Mouse (Mus musculus) left cerebral cortex, adult 8-10 months (tissue): Measurements from ENCODE around the gene Plekhh3. TPM values are rescaled to one million over a fixed set of nuclear protein-coding genes. Genes with fewer than 3 reads are reported as not detected.
"Not testable (repeated sequence)": the region's sequence is repeated elsewhere in the genome, so short reads cannot be mapped to it uniquely, and the experiment has no call there.

Source experiments
- DNase-seq, 2 experiments: peaks; one replicate each; pipeline ENCODE4 v3.0.0; 2022; ENCODE audit warnings: low spot score in 2 of 2
- total RNA-seq, 4 experiments: library from RNA; stranded (reverse); gene quantifications; 2 replicates each; pipeline ENCODE4 v1.2.4; 2022

Gene Plekhh3
- total RNA-seq, 4 experiments from 2014 or later: 13.5 to 15.9 (median 15.3) TPM

DNA sequence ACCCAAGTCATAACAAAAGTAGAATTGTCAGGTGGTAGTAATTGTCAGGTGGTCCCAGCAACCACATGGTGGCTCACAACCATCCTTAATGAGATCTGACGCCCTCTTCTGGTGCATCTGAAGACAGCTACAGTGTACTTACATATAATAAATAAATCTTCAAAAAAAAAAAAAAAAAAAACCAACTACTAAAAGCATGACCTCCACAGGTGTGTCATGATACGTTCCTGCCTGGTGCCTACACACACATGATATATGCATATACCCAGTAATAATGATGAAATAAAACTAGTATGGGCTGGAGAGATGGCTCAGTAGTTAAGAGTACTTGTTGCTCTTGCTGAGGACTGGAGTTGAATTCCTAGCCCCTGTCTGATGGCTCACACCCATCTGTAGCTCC, 20.1 kb downstream of the Plekhh3 start:
- DNase-seq: no peak

DNA sequence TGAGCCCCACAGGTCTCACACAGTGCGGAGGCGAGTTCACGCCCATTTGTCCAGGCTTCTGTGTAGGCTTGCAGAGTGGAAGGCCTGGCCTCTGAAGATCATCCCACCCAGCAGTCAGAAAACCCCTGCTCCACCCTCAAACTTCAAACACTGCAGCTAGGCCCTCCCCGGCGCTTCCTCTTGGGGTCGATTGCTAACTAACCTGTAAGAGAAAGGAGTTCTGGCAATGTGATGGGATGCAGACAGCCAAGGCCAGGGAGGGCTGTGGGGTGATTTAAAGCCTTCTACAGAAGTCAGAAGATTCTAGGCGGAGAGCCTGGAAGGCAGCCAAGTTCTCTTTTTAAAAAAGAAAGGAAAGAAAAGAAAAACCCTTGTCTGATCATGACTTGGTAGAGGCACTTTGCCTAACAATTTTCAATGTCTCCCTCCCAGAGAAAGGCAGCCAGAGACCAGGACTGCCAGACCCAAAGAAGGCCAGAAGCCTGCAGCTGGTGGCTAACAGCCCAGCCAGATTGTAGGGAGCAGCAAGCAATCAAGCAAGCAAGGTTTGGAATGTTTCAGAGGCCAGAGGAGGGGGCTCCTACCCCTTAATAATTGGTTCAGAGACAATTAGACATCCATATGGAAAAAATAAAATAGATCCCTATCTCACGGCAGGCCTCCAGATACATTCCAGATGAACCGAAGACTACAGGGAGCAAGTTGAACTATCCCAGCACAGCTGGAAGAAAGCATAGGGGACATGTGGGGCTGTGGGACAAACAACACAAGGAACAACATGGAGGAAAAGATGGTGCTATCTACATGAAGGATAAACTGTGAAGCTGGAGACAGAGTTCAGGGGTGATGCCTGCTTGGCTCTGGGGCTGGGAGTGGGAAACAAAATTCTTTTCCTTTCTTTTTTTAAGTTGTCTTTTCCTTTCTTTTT, 21.7 kb downstream of the Plekhh3 start:
- DNase-seq: no peak

DNA sequence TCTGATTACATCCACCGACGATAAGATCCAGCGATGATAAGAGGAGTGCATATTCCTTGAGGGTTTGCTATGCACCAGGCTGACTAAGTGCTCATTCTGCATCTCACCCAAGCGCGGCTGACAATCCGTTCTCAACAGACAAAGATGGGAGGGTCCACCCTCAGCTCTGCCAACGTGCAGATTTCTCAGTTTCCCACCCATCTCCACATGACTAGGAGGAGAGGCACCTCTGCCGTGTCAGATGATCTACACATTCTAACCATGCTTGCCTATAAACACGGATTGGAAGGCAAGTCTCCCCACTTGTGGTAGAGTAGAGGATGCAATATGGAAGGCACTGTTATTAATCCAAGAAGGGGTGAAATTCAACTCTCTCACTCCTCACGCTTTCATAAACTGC, 22.4 kb downstream of the Plekhh3 start:
- no peak for DNase-seq

DNA sequence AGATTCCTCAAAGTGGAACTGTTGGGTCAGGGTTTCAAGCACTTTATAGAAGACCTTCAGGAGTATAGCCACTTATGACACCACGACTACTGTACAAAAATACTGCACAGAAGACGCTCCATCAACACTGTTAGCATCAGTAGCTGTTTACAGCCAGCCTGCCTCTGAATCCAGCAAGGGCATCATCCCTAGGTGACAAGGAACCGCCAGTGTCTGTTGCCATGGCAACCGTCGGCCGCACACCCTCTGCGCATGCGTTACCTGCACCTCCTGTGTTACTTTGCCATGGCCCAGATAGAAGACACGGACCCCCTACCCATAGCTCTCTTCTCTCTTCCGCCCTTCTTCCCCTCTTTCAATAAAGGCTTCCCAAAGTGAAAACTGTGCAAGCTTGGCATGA, 24.8 kb downstream of the Plekhh3 start:
- DNase-seq: no peak

DNA sequence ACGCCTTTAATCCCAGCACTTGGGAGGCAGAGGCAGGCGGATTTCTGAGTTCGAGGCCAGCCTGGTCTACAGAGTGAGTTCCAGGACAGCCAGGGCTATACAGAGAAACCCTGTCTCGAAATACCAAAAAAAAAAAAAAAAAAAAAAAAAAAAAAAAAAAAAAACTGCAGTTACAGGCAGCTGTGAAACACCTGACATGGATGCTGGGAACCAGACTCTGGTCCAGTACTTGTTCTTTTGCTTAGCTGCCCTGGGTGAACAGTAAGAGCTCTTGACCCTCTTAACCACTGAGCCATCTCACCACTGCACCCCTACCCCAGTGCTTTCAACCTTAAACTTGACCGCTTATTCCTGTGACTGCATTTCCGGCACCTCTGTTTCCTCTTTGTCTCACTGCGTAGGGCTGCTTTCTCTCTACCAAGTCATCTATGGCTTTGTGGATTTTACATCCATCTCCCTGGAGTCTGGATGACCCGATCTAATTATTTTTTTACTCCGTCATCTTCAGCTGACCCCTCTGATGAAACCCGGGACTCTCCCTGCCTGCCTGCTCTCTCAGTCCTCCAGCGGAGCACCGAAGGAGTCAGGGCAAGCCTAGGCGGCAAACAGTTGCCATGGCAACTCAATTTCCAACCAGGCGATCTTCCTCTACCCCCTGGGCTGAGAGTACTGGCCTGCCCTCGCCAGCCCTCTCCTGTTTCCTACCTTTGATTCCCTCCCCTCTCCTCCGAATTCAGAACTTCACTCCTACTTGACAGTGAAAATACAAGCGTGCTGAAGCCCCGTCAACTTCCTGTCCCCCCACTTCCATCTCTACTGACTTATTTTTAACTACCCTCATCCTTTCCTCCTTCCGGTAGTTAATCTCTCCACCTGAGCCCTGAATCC, 27.6 kb downstream of the Plekhh3 start:
- DNase-seq: no peak

DNA sequence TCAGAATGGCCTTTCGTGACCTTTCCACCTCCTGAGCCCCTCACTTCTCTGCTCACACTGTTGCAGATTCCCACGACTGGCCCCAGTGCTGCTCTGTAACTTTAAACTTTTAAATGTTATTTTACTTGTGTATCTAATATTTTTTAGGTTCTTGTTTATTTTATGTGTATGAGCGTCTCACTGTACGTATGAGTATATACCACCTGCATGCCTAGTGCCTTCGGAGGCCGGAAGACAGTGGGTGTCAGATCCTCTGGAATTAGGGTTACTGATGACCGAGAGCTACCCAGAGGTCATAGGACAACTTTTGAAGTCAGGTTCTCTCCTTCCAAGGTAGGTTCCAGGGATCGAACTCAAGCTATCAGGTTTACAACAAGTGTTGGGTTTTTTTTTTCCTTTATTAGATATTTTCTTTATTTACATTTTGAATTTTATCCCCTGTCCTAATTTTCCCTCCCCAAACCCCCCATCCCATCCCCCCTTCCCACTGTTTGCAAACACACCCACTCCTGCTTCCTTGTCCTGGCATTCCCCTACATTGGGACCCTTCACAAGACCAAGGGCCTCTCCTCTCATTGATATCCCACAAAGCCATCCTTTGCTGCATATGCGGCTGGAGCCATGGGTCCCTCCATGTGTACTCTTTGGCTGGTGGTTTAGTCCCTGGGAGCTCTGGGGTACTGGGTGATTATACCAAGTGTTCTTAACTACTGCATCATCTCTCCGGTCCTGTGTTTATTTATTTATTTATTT, 28.8 kb downstream of the Plekhh3 start:
- DNase-seq: no peak

DNA sequence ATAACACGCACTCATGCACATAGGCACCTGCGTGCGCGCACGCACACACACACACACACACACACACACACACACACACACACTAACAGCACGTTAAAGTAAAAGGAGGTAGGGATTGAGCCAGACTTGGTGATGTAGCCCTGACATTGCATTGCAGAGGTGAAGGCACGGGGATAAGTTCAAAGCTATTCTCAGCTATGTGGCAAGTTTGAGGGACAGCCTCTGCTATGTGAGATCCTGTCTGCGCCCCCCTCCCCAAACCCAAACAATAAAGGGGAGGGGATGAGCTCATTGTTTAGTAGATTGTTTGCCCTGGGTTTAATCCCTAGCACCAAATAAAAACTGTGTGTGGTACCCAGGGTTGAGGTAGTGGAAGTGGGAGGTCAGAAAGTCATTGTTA, 30.1 kb downstream of the Plekhh3 start:
- DNase-seq: no peak

DNA sequence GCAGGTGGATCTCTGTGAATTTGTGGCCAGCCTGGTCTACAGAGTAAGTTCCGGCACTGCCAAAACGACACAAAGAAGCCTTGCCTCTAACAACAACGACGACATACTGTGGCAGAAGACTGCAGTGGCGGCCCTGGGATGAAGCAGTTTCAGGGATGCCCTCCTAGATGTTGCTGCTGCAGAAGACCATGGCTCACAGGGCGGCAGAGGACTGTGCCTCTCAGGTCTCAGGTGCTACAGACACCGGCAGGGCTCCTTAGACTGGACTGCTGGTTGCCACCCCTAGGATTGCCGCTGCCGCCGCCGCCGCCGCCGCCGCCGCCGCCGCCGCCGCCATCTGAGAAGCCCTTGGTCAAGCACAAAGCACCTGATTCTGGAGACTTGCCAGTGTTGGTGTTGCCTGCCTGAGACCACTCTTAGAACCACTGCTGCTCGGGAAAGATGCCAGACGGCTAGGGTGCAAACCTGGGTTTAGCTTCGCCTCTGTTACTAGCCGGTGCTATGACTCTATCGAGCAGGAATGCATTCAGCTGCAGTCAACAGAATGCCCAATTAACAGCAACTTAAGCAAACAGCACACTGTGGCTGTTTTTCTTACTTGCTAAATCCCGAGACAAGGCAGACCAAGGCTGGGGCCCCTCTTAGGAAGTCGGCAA, 30.9 kb downstream of the Plekhh3 start:
- no peak for DNase-seq

DNA sequence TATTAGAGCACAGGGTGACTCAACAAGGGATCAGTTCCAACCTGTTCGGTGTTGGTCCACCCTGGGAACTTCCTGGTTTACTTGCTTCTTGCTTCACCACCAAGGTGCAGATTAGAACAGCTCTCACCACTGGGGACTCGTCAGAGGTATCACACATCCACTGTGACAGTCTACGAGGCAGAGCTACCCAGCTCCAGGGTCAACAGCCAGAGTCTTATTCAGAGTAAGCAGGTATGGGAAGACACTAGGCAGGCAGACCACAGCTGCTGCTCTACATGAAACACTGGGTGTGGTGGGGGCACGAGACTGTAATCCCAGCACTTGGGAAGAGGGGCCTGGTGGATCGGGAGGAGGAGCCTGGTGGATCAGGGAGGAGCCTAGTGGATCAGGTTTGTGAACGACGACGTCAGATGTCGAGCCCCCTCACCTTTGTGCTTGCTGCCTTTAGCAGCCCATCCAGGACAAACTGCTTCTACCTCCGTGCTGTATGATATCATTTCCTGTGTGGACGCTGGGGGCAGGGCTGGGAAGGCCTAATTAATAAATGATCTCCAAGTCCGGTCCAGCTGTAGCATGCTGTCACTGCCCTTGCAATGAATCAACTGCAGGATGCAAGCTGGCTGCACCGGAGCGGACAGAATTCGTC, 32.5 kb downstream of the Plekhh3 start:
- no peak for DNase-seq

DNA sequence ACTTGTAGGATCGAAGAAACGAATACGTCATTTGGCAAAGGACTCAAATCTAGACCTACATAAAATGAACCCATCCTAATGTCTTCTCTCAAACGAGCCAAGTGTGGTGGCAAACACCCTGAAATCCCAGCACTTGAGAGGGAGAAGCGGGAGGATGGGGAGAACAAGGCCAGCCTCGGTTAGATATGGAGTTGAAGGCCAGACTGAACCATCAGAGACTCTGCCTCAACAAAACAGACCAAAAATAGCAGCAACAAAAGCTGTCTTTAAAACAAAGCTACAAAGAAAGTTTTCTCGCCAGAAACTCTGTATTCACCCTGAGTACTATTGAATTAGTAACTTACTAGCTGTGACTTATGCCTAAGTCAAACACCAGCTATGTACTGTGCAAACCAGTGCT, 34.2 kb downstream of the Plekhh3 start:
- DNase-seq: no peak

DNA sequence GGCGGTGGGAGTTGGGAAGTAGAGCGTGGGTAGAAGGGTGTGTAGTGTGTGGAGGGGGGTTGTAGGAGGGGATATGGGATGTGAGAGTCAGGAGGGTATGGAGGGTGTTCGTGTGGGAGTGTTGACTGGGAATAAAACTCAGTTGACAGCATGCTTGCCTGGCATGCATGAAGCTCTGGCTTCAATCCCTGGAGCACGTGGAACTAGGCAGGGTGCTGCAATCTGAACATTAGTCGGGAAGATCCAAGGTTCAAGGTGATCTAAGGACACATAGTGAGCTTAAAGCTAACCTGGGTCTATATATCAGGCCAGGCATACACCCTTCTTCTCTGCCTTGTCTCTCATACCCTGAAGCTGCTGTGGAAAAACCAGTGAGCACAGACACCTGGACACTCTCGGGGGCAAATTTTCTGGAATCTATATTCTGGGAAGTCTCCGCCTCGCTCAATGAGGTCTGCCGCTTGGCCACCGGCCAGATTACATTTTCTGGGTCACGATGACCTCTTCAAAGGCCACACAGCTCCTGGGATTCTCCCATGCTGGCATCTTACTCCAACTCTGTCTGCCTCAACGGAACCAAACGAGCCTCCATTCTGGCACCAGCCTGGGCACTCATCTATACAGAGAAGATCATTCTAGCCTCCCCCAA, 36.8 kb downstream of the Plekhh3 start:
- DNase-seq: no peak

DNA sequence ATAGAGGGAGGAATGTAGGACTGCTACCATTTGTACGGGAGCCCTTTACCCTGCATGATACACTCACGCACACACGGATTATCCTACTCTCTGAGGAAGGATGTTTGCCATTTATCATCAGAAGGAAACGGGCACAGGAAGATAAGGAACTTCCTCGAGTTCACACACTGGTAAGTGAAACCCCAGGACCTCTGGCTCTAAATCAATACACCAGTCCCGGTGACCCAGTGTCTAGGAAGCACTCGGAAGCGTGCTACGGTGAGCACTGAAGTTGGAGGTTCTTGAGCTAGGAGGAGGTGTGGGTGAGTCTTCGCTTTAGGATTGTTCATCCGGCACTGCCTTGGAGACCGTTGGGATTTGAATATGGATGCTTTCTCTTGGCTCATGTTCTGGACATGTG, 38.1 kb downstream of the Plekhh3 start:
- DNase-seq: no peak

DNA sequence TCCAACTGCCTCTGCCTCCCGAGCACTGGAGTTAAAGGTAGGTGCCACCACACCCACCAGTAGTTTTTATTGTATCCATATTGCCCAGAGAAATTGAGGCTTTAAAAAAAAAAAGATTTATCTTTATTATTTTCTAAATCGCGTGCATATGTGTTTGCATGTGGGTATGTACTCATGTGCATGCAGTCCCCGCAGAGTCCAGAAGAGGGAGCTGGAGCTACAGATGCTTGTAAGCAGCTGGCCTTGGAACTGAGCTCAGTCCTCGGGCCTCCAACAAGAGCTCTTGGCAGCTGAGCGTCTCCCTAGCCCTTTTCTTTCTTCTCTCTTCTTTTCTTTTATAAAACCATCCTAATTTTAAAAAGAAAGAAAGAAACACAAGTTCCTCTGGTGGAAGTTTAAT, 39.5 kb downstream of the Plekhh3 start:
- no peak for DNase-seq

DNA sequence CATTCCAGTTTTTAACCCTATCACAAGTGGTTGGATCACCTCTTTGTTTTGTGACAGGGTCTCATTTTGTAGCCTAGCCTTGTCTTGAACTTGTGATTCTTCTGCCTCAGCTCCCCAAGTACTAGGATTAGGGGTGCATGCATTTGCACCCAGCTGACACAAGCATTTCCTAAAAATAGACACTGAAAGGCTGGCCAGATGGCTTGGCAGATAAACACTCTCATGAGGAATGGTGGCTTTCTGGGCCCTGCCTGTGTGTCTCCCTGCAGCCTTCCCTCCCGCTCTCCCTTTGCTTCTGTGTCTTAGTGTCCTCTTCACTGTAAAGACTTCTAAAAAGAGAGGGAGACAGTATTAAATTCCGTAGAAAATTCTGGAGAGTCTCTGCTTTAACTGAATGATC, 40.0 kb downstream of the Plekhh3 start:
- DNase-seq: no peak

DNA sequence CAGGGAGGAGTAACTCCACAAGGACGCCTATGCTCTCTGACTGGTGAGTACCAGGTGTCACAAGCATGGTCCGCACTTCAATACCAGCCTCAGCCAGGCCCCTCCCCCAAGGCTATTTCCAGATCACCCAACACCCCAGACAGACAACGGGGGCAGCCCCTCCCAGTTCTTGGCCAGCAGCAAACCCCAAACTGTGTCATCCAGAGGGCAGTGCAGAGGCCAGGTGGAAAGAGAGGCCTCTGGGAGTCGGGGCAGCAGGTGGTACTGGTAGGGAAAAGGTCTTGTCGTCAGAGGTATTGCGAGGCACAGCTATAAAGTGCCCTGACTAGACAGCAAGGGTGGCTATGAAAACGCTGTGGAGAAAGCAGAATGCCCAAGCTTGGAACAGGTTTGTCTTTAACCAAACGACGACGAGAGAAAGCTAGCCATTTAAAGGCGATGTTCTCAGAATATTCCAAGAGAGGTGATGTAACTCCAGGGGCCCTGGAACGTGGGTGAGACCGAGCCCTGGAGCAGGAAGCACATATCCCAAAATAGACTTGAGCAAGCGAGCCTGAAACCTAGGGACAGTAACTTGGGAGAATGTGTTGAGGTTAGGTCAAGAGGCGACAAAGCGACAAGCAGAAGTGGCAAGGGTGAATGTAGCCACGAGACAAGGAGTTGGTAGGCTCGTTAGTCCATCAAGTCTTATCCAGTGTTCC, 40.9 kb downstream of the Plekhh3 start:
- DNase-seq: no peak

DNA sequence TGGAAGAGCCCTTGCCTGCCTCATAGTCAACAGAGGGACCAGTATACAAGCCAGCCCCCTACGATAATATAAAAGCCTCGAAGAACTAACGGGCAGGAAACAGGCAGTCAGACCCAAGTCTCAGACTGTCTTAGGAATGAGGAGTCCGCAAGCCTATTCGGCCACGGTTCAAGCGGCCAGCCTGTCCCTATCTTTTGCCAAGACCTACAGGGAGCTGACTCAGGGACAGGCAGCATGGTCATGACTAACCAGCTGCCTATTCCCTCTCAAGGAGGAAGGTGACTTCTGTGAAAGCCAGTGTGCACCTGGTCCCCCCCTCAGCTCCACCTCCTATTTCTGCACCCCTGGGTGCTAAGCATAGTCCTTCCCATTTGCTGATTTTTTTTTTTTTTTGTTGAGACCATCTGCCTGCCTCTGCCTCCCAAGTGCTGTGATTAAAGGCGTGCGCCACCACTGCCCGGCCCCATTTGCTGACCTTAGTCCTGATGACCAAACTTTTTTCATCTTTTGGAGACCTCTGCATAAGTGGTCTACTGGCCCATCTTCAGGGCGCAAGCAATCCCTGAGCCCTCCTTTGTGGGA, 42.1 kb downstream of the Plekhh3 start:
- DNase-seq: no peak

DNA sequence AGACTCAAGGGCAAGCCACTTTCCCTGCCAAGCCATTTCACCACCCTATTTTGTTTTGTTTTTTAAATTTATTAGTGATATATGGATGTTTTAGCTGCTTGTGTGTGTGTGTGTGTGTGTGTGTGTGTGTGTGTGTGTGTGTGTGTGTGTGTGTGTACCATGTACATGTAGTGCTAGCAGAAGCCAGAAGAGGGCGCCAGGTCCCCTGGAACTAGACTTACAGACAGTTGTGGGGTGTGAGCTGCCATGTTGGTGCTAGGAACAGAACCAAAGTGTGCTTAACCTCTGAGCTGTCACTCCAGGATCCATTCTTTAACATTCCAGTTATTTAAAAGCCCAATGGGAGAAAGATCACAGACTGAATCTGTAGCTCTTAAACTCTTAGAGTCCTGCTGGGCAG, 44.1 kb downstream of the Plekhh3 start:
- DNase-seq: no peak

DNA sequence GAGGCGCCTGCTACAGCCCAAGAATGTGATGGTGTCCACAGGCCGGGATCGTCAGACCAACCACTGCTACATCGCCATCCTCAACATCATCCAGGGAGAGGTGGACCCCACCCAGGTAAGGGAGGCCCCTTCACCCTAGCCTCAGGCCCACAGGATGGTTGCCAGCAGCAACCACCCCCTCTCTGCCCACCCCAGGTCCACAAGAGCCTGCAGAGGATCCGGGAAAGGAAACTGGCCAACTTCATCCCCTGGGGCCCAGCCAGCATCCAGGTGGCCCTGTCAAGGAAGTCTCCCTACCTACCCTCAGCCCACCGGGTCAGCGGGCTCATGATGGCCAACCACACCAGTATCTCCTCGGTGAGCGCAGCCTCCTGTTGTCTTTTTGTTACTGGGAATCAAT, 46.1 kb downstream of the Plekhh3 start:
- not testable (repeated sequence) for DNase-seq

DNA sequence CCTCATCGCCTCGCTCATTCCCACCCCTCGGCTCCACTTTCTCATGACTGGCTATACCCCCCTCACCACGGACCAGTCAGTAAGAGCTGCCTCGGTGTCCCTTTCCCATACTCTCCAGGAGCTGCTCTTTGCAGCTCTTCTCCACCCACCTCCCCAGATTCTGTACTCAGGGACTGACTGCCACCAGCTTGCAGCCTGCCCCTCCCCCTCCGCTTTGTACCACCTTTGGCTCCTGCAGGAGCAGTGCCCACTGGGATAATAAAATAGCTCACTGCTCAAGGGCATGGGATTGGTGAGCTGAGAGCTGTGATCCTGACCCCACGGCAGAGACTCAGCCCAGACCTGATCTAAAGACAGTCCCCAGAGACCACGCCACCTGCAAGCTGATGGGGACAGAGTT, 46.7 kb downstream of the Plekhh3 start:
- DNase-seq: not testable (repeated sequence)
